Mouse (Mus musculus) layer of hippocampus, postnatal 14 days (tissue): ENCODE results near the gene Sec14l3. TPM values are rescaled to one million over a fixed set of nuclear protein-coding genes. Genes with fewer than 3 reads are reported as not detected.

Source experiments
- DNase-seq, 2 experiments: peaks; one replicate each; pipeline ENCODE4 v3.0.0; 2021 to 2022; ENCODE audit warnings: low spot score in 2 of 2, mixed read lengths in 1 of 2
- total RNA-seq, 2 experiments: library from RNA; stranded (reverse); gene quantifications; 2 replicates each; pipeline ENCODE4 v1.2.3; 2021

Sec14l3 gene
- total RNA-seq, 2 experiments from 2014 or later = 3.1 TPM

DNA sequence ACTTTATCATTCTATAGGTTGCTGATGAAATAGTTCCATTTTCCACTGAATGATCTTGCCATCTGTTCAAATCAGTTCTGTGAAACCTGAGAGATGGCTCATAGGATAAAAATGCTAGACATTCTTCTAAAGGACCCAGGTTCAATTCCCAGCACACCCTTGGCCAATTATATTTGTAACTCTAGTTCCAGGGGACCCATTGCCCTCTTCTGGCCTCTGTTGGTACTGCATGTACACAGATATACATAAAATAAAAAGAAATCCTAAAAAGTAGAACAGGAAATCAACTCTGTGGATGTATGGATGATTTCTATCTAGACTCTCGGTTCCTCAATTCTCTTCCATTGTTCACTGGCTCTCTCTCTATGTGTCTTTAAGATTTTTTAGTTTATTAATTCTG lies 62.4 kb downstream of the Sec14l3 start:
- no peak for DNase-seq

Other genes starting within 250 kb of the Sec14l3 start
- gene Osbp2, start 200.9 kb upstream of the Sec14l3 start, total RNA-seq = 10 to 100 TPM; 82.8 to 89.6 TPM
- under 1 TPM; 0.24 to 0.81 TPM for gene 4921536K21Rik, start 169.7 kb upstream of the Sec14l3 start, total RNA-seq
- gene Dusp18, start 169.6 kb upstream of the Sec14l3 start, total RNA-seq = 10 to 100 TPM; 23.8 to 24.0 TPM
- 10 to 100 TPM; 21.9 to 22.3 TPM for gene Slc35e4, start 150.2 kb upstream of the Sec14l3 start, total RNA-seq
- 10 to 100 TPM; 17.6 to 20.3 TPM for gene Tcn2, start 132.7 kb upstream of the Sec14l3 start, total RNA-seq
- gene Pes1, start 100.9 kb upstream of the Sec14l3 start, total RNA-seq = 10 to 100 TPM; 39.6 to 40.9 TPM
- not detected for gene 4930556J24Rik, start 88.1 kb upstream of the Sec14l3 start, total RNA-seq
- gene Gal3st1, start 81.2 kb upstream of the Sec14l3 start, total RNA-seq = 10 to 100 TPM; 20.4 to 23.0 TPM
- under 1 TPM in 1 of 2 experiments, not detected in 1; 0.55 TPM for gene Sec14l4, start 33.4 kb upstream of the Sec14l3 start, total RNA-seq
- 100 to 1,000 TPM in 1 of 2 experiments, 10 to 100 TPM in 1; 95.0 to 100 TPM for gene Mtfp1, start 30.6 kb downstream of the Sec14l3 start, total RNA-seq
- gene Sec14l2, start 58.6 kb downstream of the Sec14l3 start, total RNA-seq = 10 to 100 TPM; 43.2 to 44.3 TPM
- gene Rnf215, start 70.4 kb downstream of the Sec14l3 start, total RNA-seq = 10 to 100 TPM; 34.4 to 38.2 TPM
- gene Ccdc157, start 95.5 kb downstream of the Sec14l3 start, total RNA-seq = 10 to 100 TPM; 13.0 to 13.1 TPM
- 10 to 100 TPM; 68.8 to 72.5 TPM for gene Sf3a1, start 95.5 kb downstream of the Sec14l3 start, total RNA-seq
- gene Tbc1d10a, start 121.9 kb downstream of the Sec14l3 start, total RNA-seq = 10 to 100 TPM; 29.4 to 30.6 TPM
- gene Castor1, start 153.4 kb downstream of the Sec14l3 start, total RNA-seq = 1 to 10 TPM; 6.3 to 9.1 TPM
- not detected for gene Osm, start 171.6 kb downstream of the Sec14l3 start, total RNA-seq
- gene Lif, start 192.7 kb downstream of the Sec14l3 start, total RNA-seq = under 1 TPM; 0.69 to 0.78 TPM